Mouse (Mus musculus): ENCODE data around the gene Zfp54.
A peak's percentile ranks its signal among the peaks of the same experiment; 100 is the strongest.
"Not testable (repeated sequence)": the region's sequence is repeated elsewhere in the genome, so short reads cannot be mapped to it uniquely, and the experiment has no call there.

Gene Zfp54

DNA sequence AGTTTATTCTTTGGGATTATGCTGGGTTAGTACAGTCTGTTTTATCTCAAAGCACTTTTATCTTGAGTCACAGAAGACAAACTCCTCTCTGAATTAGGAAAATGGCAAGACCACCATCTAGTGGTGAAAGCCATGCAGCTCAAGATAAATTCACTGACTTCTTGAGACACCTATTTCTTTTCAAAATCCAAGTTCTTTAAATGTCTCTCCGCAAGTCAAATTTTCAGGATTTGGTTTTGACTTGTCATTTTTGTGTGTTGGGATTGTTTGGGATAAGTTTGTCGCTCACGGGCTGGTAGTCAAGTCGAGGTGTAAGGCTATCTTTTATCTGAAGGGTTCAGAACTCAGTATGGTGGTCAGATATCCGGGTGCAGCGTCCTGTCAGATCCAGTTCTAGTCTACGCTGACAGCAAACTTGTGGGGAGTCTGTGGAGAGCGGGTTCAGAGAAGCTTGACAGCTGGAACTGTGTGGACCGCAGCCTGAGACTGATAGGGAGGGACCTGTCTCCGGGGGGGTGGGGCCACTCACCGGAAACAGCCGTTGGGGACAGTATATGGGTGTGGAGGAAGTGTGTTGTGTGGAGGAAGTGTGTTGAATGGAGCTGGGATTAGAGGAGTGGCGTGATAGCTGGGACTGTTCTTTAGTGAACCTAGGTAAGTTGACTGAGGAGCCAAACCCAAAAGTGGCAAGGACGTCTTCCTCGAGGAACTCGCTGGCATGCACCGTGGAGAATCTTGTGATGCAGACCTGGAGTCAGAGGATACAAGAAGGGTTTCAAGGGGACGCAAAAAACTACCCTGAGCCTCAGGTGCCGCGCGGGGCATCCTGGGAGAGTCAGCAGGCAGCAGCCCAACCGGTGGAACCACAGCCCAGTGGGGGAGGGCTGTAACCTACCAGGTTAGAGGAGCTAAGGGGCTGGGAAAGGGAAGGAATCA is at the start of gene Zfp54:
Zfp54 (plus strand) TSS at position 564 of the 936 bp plus-strand sequence.
- DNase-seq (ENCODE audit: low spot score), result peak; percentile 60

DNA sequence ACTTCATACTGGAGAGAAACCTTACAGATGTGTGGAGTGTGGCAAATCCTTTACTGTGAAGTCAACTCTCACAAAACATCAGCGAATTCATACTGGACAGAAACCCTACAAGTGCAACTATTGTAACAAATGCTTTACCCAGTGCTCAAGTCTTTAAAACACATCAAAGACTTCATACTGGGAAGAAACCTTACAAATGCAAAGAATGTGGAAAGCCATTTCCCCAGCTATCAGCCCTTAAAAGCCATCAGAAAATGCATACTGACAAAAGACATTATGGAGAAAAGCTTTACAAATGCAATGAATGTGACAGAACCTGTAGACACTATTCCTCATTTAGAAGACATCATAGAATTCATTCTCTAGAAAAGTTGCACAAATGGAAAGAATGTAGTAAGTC is 47.7 kb upstream of the Zfp54 start:
- DNase-seq (ENCODE audit: low spot score), result no peak

DNA sequence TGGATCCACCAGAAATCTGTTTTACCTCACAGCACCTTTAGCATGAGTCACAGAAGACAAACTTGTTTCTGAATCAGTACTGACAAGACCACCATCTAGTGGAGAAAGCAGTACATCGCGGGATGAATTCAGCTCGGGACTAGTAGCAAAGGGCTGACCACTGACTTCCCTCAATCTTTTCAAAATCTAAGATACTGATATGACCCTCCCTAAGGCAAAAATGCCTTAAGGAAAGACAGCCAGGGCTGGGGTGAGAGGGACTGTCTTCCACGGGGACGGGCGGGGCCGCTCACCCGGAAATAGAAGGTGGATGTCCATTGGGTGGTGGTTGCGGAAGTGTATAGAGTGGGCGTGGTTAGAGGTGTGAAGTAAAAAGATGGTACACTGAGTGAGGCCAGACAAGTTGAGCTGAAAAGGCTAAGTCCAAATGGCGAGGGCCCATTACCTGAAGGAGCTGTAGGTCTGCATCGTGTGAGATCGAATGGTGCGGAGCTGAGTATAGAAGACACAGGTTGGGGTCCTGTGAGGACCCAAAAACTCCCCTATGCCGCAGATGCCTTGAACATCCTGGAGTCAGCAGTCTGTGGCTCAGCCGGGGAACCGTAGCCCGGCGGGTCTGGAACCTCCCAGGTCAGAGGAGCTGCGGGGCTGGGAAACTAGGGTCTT is 39.5 kb upstream of the Zfp54 start, which contains the start of gene Zfp677:
Zfp677 (plus strand) TSS at position 358 of the 666 bp plus-strand sequence.
- DNase-seq (ENCODE audit: low spot score), result peak; percentile 62

DNA sequence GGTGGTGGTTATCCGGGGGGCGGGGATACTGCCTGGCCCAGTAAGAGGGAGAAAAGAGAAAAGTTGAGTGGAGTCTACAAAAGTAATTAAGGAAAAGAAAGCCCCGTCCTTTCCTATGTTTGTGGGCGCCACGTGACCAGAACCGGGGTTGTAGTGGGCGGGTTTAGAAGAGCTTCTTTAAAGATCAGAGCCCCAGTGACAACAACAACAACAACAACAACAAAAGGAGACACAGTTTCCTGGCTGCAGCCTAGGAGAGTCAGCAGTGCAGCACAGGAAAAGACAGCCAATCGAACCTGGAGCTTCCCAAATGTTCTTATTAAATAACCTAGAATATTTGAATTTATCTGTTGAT is 39.0 kb upstream of the Zfp54 start:
- no peak for DNase-seq (ENCODE audit: low spot score)

DNA sequence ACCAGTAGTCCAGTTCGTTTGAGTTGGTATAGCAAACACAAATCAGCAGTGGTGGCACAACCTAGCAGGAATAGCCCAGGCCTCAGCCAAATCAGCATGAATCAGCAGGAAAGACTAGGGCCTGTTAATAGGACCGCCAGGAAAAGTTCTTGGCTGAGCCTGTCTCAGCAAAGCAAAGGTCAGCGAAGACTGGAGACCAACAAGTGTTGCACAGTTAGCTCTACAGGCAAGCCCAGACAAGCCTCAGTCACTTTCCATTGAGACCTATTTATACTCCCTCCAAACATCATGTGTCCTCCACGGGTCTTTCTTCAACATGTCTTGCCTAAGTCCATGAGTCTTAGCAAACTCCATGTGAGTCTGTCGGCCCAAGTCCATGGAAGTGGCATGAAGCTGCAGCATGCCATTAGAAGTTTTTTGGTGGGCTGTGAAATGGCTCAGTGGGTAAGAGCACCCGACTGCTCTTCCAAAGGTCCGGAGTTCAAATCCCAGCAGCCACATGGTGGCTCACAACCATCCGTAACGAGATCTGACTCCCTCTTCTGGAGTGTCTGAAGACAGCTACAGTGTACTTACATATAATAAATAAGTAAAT is 15.9 kb downstream of the Zfp54 start:
- DNase-seq (ENCODE audit: low spot score), result not testable (repeated sequence)

DNA sequence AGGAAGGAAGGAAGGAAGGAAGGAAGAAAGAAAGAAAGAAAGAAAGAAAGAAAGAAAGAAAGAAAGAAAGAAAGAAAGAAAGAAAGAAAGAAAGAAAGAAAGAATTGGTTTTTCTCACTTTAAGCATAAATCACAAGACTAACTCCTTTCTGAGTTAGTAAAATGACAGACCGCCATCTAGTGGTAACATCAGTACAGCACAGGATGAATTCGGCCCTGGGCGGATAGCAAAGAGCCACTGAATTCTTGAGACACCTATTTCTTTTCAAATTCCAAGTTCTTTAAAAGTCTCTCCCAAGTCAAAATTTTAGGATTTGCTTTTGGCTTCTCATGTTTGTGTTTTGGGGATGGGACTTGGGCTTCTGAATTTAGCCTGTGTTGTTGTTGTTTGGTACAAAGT is 26.6 kb downstream of the Zfp54 start:
- DNase-seq (ENCODE audit: low spot score), result peak; percentile 31

DNA sequence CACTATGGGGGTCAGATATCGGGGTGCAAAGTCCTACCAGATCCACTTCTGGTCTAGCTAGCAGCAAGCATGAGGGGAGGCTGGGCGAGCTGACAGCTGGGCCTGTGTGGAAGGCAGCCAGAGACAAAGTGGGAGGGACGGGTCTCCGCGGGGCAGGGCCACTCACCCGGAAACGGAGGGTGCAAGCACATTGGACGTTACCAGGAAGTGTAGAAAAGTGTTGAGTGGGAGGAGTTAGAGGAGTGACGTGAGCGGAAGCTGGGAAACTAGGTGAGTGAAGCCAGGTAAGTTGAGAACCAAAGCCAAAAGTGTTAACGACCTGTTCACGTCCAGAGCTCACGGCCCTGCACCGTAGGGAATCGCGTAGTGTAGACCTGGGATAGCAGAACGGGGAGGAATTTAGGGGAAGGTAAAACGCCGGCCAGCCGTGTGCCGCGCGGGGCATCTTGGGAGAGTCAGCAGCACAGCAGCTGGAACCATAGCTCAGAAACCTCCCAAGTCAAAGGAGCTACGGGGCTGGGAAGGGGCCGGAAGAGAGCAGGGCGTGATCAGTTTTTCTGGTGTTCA is 27.2 kb downstream of the Zfp54 start, which contains the start of gene Zfp51:
Zfp51 (plus strand) TSS at position 237 of the 567 bp plus-strand sequence.
- DNase-seq (ENCODE audit: low spot score), result peak; percentile 83

DNA sequence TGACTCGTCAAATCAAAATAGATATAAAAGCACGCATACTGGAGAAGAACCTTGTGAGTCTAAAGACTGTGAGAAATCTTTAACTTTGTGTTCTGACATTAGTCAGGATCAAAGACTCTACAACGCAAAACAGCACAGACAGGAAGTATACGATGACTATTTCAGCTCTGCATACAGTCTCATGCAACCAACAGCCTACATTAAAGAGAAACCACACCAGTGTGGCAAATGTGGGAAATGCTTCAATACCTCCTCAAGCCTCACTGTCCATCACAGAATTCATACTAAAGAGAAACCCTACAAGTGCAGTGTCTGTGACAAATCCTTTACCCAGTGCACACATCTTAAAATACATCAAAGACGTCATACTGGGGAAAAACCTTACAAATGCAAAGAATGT is 40.5 kb downstream of the Zfp54 start:
- no peak for DNase-seq (ENCODE audit: low spot score)

DNA sequence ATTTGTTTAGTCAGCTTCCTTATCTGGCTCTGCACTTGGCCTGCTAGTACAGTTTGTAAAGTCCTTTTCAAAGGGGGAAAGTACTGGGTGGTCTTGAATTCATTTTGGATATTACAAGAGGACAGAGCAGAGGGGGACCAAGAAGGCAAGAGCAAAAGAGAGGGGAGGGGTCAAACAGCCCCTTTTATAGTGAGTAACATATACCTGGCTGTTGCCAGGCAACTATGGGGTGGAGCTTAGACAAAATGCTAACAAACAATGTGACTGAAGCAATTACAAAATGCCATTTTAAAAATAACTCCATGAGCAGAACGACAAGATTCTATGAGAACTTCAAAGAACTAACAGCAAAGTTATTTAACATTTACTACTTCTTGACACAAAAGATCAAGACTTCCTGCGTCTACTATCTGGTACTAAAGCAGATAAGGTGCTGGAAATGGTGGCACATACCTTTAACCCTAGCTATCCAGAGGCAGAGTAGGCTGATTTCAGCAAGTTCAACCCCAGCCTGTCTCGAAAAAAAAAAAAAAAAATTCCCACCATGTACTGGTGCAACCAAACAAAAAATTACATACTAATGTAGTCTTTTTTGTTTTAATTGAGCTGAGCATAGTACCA is 49.1 kb downstream of the Zfp54 start:
- no peak for DNase-seq (ENCODE audit: low spot score)

DNA sequence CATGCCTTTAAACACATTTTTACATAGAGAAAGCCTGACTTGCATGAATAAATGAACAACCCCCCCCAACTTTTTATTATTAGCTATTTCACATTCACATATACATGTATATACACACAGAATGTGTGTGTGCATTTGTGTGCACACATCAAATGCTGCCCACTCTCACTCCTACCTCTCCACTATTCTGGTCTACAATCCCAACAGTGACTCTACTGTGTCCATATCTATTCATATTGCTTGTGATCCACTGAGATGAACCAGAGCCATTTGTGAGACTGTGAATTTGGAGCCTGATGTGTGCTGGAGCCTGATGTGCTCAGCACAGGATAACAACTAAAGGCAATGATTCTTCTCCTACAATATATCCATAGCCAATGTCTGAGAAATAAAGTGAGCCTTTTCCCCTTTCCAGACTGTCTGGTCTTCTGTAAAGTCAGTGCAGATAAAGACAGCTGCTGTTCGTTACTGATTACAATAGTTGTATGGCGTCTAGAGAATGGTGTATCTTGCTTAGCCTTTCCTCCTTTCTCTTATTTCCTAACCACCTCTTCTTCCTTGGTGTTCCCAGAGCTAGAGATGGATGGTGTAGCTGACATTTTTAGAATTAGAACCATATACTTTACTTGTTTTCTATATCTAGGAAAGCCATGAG is 49.8 kb downstream of the Zfp54 start:
- DNase-seq (ENCODE audit: low spot score), result no peak

DNA sequence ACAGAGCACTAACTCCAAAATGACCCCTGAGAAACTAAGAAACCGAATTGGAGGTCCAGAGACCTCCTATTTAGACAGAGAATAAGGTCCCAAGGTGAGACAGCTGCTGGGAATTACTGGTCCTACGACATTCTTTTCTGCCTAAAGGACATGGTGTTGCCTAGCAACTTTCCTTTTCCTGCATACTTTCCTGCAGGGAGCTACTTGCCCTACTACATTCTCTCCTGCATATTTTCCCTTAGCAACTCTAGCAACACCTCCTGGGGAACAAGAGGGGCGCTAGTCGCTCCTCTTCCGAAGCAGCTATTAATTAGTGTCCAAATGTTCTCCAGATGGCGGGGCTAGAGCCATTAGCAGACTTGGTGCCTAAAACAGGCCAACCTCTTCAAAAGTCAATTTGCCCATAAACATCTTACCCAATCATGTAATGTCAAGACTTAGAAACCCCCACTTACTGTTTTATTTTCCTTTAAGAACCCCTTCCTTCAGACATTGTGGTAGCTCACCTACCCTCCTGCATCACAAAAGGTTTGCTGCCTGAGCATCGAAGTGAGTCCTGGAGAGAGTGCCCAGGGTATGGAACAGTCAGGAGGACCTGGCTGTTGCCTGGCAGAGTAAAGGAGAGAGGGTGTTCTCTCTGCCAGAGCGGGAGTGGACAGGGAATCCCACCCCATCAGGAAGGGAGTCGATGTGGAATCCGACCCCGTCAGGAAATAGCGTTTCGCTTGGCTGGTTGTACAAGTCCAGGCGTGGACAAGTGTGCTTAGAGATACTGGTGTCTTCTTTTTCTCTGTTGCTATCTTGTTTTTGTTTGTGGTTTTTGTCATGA is 50.5 kb downstream of the Zfp54 start:
- no peak for DNase-seq (ENCODE audit: low spot score)

DNA sequence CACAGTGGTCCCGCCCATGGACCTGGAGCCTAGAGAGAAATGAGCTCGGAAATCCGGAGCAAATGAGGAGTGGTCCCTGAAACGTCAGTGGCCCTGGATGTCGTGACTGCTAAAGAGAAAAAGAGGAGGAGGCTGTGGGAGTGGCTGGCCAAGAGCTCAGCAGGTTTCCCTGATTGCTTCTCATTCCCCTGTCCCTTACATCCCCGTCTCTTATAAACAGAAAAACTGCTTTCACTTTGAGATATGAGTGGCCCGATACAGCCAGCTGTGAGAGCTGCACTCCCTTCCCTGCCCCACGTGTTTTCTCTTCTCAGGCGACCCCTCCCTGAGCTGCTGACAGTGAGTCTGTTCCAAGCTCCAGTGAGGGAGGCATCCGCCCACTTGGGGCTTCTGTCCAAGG is 51.7 kb downstream of the Zfp54 start:
- DNase-seq (ENCODE audit: low spot score), result not testable (repeated sequence)

DNA sequence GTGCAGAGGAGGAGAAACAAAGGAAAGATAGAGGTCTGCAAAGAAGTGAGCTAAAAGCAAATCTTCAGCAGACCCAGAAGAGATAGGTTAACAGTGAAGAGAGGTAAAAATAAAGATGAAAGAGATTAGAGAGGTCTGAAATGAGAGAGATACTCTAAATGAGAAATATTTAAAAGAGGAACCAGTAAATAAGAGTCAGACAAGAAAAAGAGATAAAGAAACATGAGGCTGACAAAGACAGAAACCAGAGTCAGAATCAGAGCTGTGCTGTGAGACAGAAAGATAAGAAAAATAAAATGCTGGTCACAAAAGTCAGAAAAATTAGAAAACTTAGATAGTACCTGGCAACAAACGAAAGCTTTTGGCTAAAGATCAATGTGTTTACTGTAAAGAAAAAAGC is 52.3 kb downstream of the Zfp54 start:
- DNase-seq (ENCODE audit: low spot score), result not testable (repeated sequence)

DNA sequence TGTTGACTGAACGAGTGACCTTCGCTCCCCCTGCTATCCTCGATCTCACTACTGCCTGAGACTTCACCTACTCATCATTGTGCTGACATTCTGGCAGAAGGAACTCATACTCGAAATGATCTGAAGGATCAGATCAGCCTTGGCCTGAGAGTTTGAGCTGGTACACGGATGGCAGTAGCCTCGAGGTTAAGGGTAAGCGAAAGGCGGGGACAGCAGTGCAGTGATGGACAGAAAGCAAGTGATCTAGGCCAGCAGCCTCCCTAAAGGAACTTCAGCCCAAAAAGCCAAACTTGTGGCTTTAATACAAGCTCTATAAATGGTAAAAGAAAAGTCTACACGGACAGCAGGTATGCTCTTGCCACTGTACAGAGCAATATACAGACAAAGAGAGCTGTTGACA is 53.3 kb downstream of the Zfp54 start:
- not testable (repeated sequence) for DNase-seq (ENCODE audit: low spot score)

DNA sequence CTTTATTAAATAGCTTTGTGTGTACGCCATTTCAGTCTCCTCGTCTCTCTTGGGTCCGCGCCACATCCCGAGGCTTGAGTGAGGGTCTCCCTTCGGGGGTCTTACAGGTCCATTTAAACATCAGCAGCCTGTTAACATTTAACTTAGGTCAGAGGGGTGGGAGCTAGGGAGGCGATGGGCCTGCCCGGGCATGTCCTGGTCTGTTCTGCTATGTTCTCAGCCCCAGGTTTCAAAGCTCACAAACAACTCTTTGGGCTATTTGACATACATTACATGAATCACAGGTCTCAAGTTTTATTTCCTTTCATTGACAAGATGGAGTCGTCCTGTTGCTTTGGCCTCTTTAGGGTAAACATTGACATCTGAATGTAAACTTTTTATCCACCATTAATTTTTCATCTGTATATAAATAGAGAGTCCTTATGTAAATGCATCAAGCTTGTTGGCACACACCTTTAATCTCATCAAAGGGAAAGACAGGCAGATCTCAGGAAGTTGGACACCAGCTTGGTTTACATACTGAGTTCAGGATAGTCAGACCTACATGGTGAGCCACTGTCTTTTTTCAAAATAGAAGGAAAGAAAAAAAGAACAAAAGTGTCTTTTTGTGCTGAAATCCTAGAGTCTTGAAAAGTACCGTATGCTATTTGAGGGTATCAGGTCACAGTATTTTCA is 55.2 kb downstream of the Zfp54 start:
- DNase-seq (ENCODE audit: low spot score), result not testable (repeated sequence)

All from urinary bladder, postnatal 25 days (tissue).